Mouse (Mus musculus) lung, adult 2 months (tissue): ENCODE measurements at regions not wholly inside any gene's neighbourhood (a gene's known extent, or its start where the extent isn't known, plus 50 kb on each side); places are given as distances from the start of the nearest gene placed in this dataset.

Source experiments
- CTCF ChIP-seq: fragments of 200-500 bp; IDR thresholded peaks from 2 replicates; pipeline ENCODE4 v1.5.1; 2011; ENCODE audit warnings: mild to moderate bottlenecking, low read length, control low read depth; ENCODE audit not compliant: insufficient read depth
- POLR2A ChIP-seq: fragments of 200-500 bp; IDR thresholded peaks from 2 replicates; pipeline ENCODE4 v1.6.1; 2011; ENCODE audit warnings: low read depth, mild to moderate bottlenecking, control low read depth, low read length, borderline replicate concordance; ENCODE audit errors: extremely low read depth

DNA sequence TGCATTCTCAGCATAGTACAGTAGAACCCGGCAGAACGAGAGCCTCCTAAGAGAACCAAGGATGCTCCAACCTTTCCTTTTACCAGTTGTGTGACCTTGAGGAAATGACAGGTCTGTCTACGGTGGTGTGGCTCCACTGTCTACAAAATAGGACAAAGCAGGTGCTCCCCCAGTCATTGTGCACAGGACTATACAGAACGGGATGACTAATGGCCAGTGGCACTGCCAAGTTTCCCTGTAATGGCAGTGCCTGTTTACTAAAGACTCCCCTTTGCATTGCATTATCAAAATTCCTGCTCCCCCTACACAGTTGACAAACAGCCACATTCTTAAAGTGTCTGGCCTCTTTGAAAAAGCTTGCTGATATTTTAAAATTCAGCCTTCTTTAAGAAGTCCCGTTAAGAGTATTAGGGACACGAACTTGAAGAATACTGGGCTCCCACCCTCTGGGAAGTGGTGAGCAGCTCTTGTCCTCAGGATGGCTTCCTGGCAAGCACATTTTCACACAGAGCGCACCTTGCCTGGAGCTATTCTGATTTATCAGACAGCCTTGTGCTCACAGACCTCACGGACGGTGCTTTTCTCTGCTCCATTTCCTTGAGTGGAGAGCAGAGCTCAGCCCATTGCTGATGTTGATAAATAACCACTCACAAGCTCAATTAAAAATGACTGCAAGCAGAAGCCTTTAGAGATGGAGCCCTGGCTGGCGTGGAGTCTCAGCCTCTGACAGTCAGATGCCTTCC lies 352.3 kb upstream of the Myt1l start:
- TF ChIP-seq CTCF = no peak
- no peak for TF ChIP-seq POLR2A
